Mouse (Mus musculus) gastrocnemius, adult 18-20 months (tissue): ENCODE results near the gene Gm10722. TPM values are rescaled to one million over a fixed set of nuclear protein-coding genes. Genes with fewer than 3 reads are reported as not detected.
"Not testable (repeated sequence)": the region's sequence is repeated elsewhere in the genome, so short reads cannot be mapped to it uniquely, and the experiment has no call there.

Experiments
- DNase-seq: peaks from one replicate; pipeline ENCODE4 v3.0.0; 2021; ENCODE audit warnings: low spot score
- microRNA-seq: library from miRNA; unstranded; fragments of <30 nt; microRNA quantifications from one replicate; pipeline ENCODE4 v1.2.0, GENCODE M21; 2021
- total RNA-seq, 2 experiments: library from RNA; stranded (reverse); gene quantifications; 2 replicates each; pipeline ENCODE4 v1.2.3; 2021

The Gm10722 gene
- total RNA-seq, 2 experiments from 2014 or later = not detected

- DNase-seq = peak; percentile 49
These were observed 24.3 kb downstream of the Gm10722 start, which contains the start of gene Gm10717 for GRCm38 (mm10) chr9:3024912-3025467. Gene Gm10717 (plus strand): TSS chr9:3025417.

GRCm38 (mm10) chr9:3025653-3026052, 24.9 kb downstream of the Gm10722 start:
- DNase-seq = peak; percentile 74

GRCm38 (mm10) chr9:3026136-3026535, 25.4 kb downstream of the Gm10722 start:
- not testable (repeated sequence) for DNase-seq

- not testable (repeated sequence) for DNase-seq
These were observed 26.0 kb downstream of the Gm10722 start for GRCm38 (mm10) chr9:3026741-3027140.

- DNase-seq = not testable (repeated sequence)
These were observed 26.5 kb downstream of the Gm10722 start for GRCm38 (mm10) chr9:3027200-3027599.

GRCm38 (mm10) chr9:3029276-3030000, 28.7 kb downstream of the Gm10722 start:
- peak; percentile 23 for DNase-seq

GRCm38 (mm10) chr9:3030677-3031318, 30.1 kb downstream of the Gm10722 start:
- not testable (repeated sequence) for DNase-seq

- DNase-seq = not testable (repeated sequence)
These were observed 33.6 kb downstream of the Gm10722 start, which contains the start of gene Gm17535 for GRCm38 (mm10) chr9:3034299-3034698. Gene Gm17535 (plus strand): TSS chr9:3034599.

GRCm38 (mm10) chr9:3036577-3036976, 35.9 kb downstream of the Gm10722 start, which contains the start of gene Gm10715:
Gene Gm10715 (plus strand): TSS chr9:3036877.
- not testable (repeated sequence) for DNase-seq

GRCm38 (mm10) chr9:3038161-3038560, 37.4 kb downstream of the Gm10722 start:
- not testable (repeated sequence) for DNase-seq

Small RNA genes within 50 kb of the gene (microRNA-seq; reads per million reads assigned to microRNA genes)
- gene Mir101c = not detected

Other genes starting within 250 kb of the Gm10722 start
- not detected for gene Gm11168, start 2.4 kb downstream of the Gm10722 start, total RNA-seq
- gene Gm10721, start 12.2 kb downstream of the Gm10722 start, total RNA-seq = under 1 TPM in 1 of 2 experiments, not detected in 1; 0.48 TPM
- not detected for gene Gm10720, start 14.7 kb downstream of the Gm10722 start, total RNA-seq
- gene Gm10719, start 16.5 kb downstream of the Gm10722 start, total RNA-seq = under 1 TPM in 1 of 2 experiments, not detected in 1; 0.39 TPM
- not detected for gene Gm10718, start 22.6 kb downstream of the Gm10722 start, total RNA-seq
- not detected for gene Gm10717, start 24.5 kb downstream of the Gm10722 start, total RNA-seq
- not detected for gene Gm17535, start 33.7 kb downstream of the Gm10722 start, total RNA-seq
- not detected for gene Gm10715, start 36.0 kb downstream of the Gm10722 start, total RNA-seq